In genomic region chr12:91587491-91588033, GRCm38 (mm10) we compare ENCODE assay signal across 8 mouse cellular contexts. TPM values are rescaled to one million over a fixed set of nuclear protein-coding genes. Genes with fewer than 3 reads are reported as not detected.
DNase-seq lines count a peak whose midpoint lies in the region; ATAC-seq and TF ChIP-seq lines count a peak whose summit lies in the region.

No protein-coding gene starts in this region.

- peak overlapping the region; percentile 67 for H3K4me3 ChIP-seq in left cerebral cortex, adult 2 months
- peak overlapping the region; percentile 68 for H3K4me3 ChIP-seq in hindbrain, postnatal 0 days (ENCODE audit: low read length)
- H3K4me3 ChIP-seq in neural tube, embryonic 12.5 days = peak overlapping the region; percentile 97

- no peak for ATAC-seq in hindbrain, postnatal 0 days
- no peak for ATAC-seq in neural tube, embryonic 12.5 days (ENCODE audit: low FRiP score, low read depth)

- 6% methylated on average over 5 of the region's 5 CpGs for WGBS in hindbrain, postnatal 0 days
- WGBS in neural tube, embryonic 12.5 days = 3% methylated on average over 5 of the region's 5 CpGs

- TF ChIP-seq CTCF in left cerebral cortex, adult 2 months (IDR thresholded peaks at IDR 0.05) = no peak
- TF ChIP-seq CTCF in hindbrain, postnatal 0 days (IDR thresholded peaks at IDR 0.05; ENCODE audit: low read depth) = no peak

- DNase-seq in left cerebral cortex, adult 2 months (ENCODE audit: extremely low spot score in 1 of 2, low spot score in 2 of 2) = no peak
- DNase-seq in left cerebral cortex, adult 18-20 months (ENCODE audit: low spot score in 2 of 2) = no peak
- peak; percentile 53 for DNase-seq in embryo, embryonic 10.5 days (ENCODE audit: low spot score)
- DNase-seq in hindbrain, postnatal 0 days (ENCODE audit: low spot score) = peak; percentile 30
- no peak for DNase-seq in cerebellum, adult 18-20 months
- DNase-seq in gastrocnemius, adult 8-10 months (ENCODE audit: low spot score in 2 of 2) = no peak
- DNase-seq in layer of hippocampus, postnatal 10 days (ENCODE audit: low spot score in 2 of 2) = no peak

- peak overlapping the region; percentile 99 for H3K9ac ChIP-seq in hindbrain, postnatal 0 days (replicated peaks; ENCODE audit: low read length)
- peak overlapping the region; percentile 100 for H3K9ac ChIP-seq in neural tube, embryonic 12.5 days

- no peaks in the 10 kb centered on the region for H3K27me3 ChIP-seq in hindbrain, postnatal 0 days (ENCODE audit: insufficient read depth, low read length)
- H3K27me3 ChIP-seq in neural tube, embryonic 12.5 days (replicated peaks) = no peaks in the 10 kb centered on the region

- peak overlapping the region; percentile 65 for H3K4me2 ChIP-seq in hindbrain, postnatal 0 days (ENCODE audit: low read depth, low read length)
- peak overlapping the region; percentile 55 for H3K4me2 ChIP-seq in neural tube, embryonic 12.5 days (replicated peaks)

- intact Hi-C loops in left cerebral cortex, adult 2 months (cut with DNase I) = loop anchor here (1.0 kb wide), 1 partner anchor 164 kb away; no protein-coding TSS in a partner anchor

- H3K4me1 ChIP-seq in hindbrain, postnatal 0 days (ENCODE audit: insufficient read depth, low read length) = peaks cover 9% of the 10 kb centered on the region
- peaks cover 26% of the 10 kb centered on the region for H3K4me1 ChIP-seq in neural tube, embryonic 12.5 days

- no peaks in the 10 kb centered on the region for H3K9me3 ChIP-seq in hindbrain, postnatal 0 days (ENCODE audit: low read length)
- H3K9me3 ChIP-seq in neural tube, embryonic 12.5 days = no peaks in the 10 kb centered on the region

- H3K36me3 ChIP-seq in hindbrain, postnatal 0 days (ENCODE audit: insufficient read depth, low read length) = peaks cover 12% of the 10 kb centered on the region; the same call in 1 of the 2 replicates
- H3K36me3 ChIP-seq in neural tube, embryonic 12.5 days = peaks cover 15% of the 10 kb centered on the region

- peak overlapping the region; percentile 99 for H3K27ac ChIP-seq in left cerebral cortex, adult 2 months
- peak overlapping the region; percentile 99 for H3K27ac ChIP-seq in hindbrain, postnatal 0 days
- peak overlapping the region; percentile 43 for H3K27ac ChIP-seq in neural tube, embryonic 12.5 days

RNA-seq across cellular contexts. Expression of gene Gtf2a1, which starts 2.7 kb away (rescaled TPM):
- total RNA-seq in left cerebral cortex, adult 2 months (2021) = 10 to 100 TPM; 46.4 to 50.8 TPM
- 10 to 100 TPM; 47.8 to 49.3 TPM for total RNA-seq in left cerebral cortex, adult 18-20 months (2021)
- total RNA-seq in hindbrain, postnatal 0 days (2014; rRNA removed) = 25.0 and 25.6 TPM in 2 replicates
- polyA plus RNA-seq in hindbrain, postnatal 0 days (2015; fragmentation: Nextera tagmentation; extraction: Ambion mirVana) = 35.2 and 35.9 TPM in 2 replicates
- polyA plus RNA-seq in neural tube, embryonic 12.5 days (2016; fragmentation: Nextera tagmentation; extraction: Ambion mirVana) = 68.7 and 81.6 TPM in 2 replicates
- 10 to 100 TPM; 22.8 to 27.1 (median 25.5) TPM for total RNA-seq in gastrocnemius, adult 8-10 months (2022)
- 10 to 100 TPM; 42.1 to 50.1 TPM for total RNA-seq in layer of hippocampus, postnatal 10 days (2021)

Comparison
In these comparisons a context has a peak if more than half of its experiments do, and no peak if none do; other contexts are left out.
1. DNase-seq: peak in embryo, embryonic 10.5 days (single experiment) and hindbrain, postnatal 0 days (single experiment); none in left cerebral cortex, adult 2 months (0 of 2), left cerebral cortex, adult 18-20 months (0 of 2), cerebellum, adult 18-20 months (0 of 2), gastrocnemius, adult 8-10 months (0 of 2) and layer of hippocampus, postnatal 10 days (0 of 2).
2. H3K27ac ChIP-seq: peak in every context shown above with its lines; median percentile 99 in left cerebral cortex, adult 2 months; 99 in hindbrain, postnatal 0 days; 43 in neural tube, embryonic 12.5 days.
3. Peak in every context shown above with its lines, with median percentiles within 50 percentile points of each other: H3K4me3 ChIP-seq.